Mouse (Mus musculus): ENCODE measurements around the gene March4. TPM values are rescaled to one million over a fixed set of nuclear protein-coding genes. Genes with fewer than 3 reads are reported as not detected.
A peak's percentile ranks its signal among the peaks of the same experiment; 100 is the strongest.

The March4 gene
- polyA plus RNA-seq, 1 experiment from 2014 or later: not detected

GRCm38 (mm10) chr1:72401331-72402069 is 135.2 kb downstream of the March4 start:
- 35% methylated on average over 8 of the region's 8 CpGs for WGBS
- Histone ChIP-seq H3K9ac (no peak overlapping the region), H3K27me3 (no peaks in the 10 kb centered on the region), H3K4me2 (replicated peaks) (no peak overlapping the region), H3K4me3 (no peak overlapping the region), H3K9me3 (no peaks in the 10 kb centered on the region), H3K4me1 (peaks cover 11% of the 10 kb centered on the region; the same call in 1 of the 2 replicates), H3K36me3 (peaks cover 14% of the 10 kb centered on the region), H3K27ac (no peak overlapping the region)
- no peak for ATAC-seq (ENCODE audit: low FRiP score, low read depth)

GRCm38 (mm10) chr1:72400616-72401015 is 136.1 kb downstream of the March4 start:
- ATAC-seq (ENCODE audit: low FRiP score, low read depth): peak; percentile 40; the same call in 1 of the 2 replicates
- 73% methylated on average over 9 of the region's 9 CpGs for WGBS
- Histone ChIP-seq H3K9ac (no peak overlapping the region), H3K9me3 (no peaks in the 10 kb centered on the region), H3K4me2 (replicated peaks) (no peak overlapping the region), H3K4me3 (no peak overlapping the region), H3K4me1 (peaks cover 11% of the 10 kb centered on the region; the same call in 1 of the 2 replicates), H3K27me3 (no peaks in the 10 kb centered on the region), H3K36me3 (peaks cover 23% of the 10 kb centered on the region), H3K27ac (no peak overlapping the region)

- ATAC-seq (ENCODE audit: low FRiP score, low read depth): no peak
- peaks cover 11% of the 10 kb centered on the region; the same call in 1 of the 2 replicates for H3K4me1 ChIP-seq
- 80% methylated on average over 8 of the region's 8 CpGs for WGBS
- H3K36me3 ChIP-seq: peaks cover 31% of the 10 kb centered on the region
- no peak overlapping the region for H3K27ac ChIP-seq
- H3K4me3 ChIP-seq: no peak overlapping the region
- H3K9me3 ChIP-seq: no peaks in the 10 kb centered on the region
- no peak overlapping the region for H3K4me2 ChIP-seq (replicated peaks)
- no peaks in the 10 kb centered on the region for H3K27me3 ChIP-seq
- H3K9ac ChIP-seq: no peak overlapping the region
Observed at GRCm38 (mm10) chr1:72399720-72400401, 136.9 kb downstream of the March4 start.

GRCm38 (mm10) chr1:72390420-72390819 is 146.3 kb downstream of the March4 start:
- no peaks in the 10 kb centered on the region for H3K27me3 ChIP-seq
- H3K27ac ChIP-seq: no peak overlapping the region
- no peak overlapping the region for H3K4me3 ChIP-seq
- peaks cover 39% of the 10 kb centered on the region for H3K36me3 ChIP-seq
- no peak for ATAC-seq (ENCODE audit: low FRiP score, low read depth)
- H3K9me3 ChIP-seq: no peaks in the 10 kb centered on the region
- no peak overlapping the region for H3K9ac ChIP-seq
- no peaks in the 10 kb centered on the region for H3K4me1 ChIP-seq
- no peak overlapping the region for H3K4me2 ChIP-seq (replicated peaks)
- 75% methylated on average over 4 of the region's 4 CpGs for WGBS

GRCm38 (mm10) chr1:72383651-72384050 is 153.1 kb downstream of the March4 start:
- peak; percentile 24; the same call in 1 of the 2 replicates for ATAC-seq (ENCODE audit: low FRiP score, low read depth)
- Histone ChIP-seq H3K27me3 (no peaks in the 10 kb centered on the region), H3K4me2 (replicated peaks) (no peak overlapping the region), H3K9ac (no peak overlapping the region), H3K9me3 (no peaks in the 10 kb centered on the region), H3K36me3 (peaks cover 44% of the 10 kb centered on the region), H3K4me1 (peaks cover 4% of the 10 kb centered on the region; the same call in 1 of the 2 replicates), H3K4me3 (no peak overlapping the region), H3K27ac (no peak overlapping the region)
- WGBS: 64% methylated on average over 5 of the region's 5 CpGs

GRCm38 (mm10) chr1:72383056-72383455 is 153.7 kb downstream of the March4 start:
- ATAC-seq (ENCODE audit: low FRiP score, low read depth): no peak
- Histone ChIP-seq H3K4me3 (no peak overlapping the region), H3K27me3 (no peaks in the 10 kb centered on the region), H3K9ac (no peak overlapping the region), H3K27ac (no peak overlapping the region), H3K36me3 (peaks cover 40% of the 10 kb centered on the region), H3K4me1 (peaks cover 4% of the 10 kb centered on the region; the same call in 1 of the 2 replicates), H3K9me3 (no peaks in the 10 kb centered on the region), H3K4me2 (replicated peaks) (no peak overlapping the region)
- WGBS: 87% methylated on average over 7 of the region's 7 CpGs

GRCm38 (mm10) chr1:72380544-72380943 is 156.2 kb downstream of the March4 start:
- no peak overlapping the region for H3K4me2 ChIP-seq (replicated peaks)
- H3K4me1 ChIP-seq: peaks cover 4% of the 10 kb centered on the region; the same call in 1 of the 2 replicates
- 95% methylated on average over 3 of the region's 3 CpGs for WGBS
- no peak overlapping the region for H3K4me3 ChIP-seq
- no peak overlapping the region for H3K27ac ChIP-seq
- no peak overlapping the region for H3K9ac ChIP-seq
- no peak for ATAC-seq (ENCODE audit: low FRiP score, low read depth)
- peaks cover 24% of the 10 kb centered on the region for H3K36me3 ChIP-seq
- H3K9me3 ChIP-seq: no peaks in the 10 kb centered on the region
- H3K27me3 ChIP-seq: no peaks in the 10 kb centered on the region

- 84% methylated on average over 11 of the region's 11 CpGs for WGBS
- H3K27ac ChIP-seq: no peak overlapping the region
- H3K9ac ChIP-seq: no peak overlapping the region
- no peak overlapping the region for H3K4me2 ChIP-seq (replicated peaks)
- no peak for ATAC-seq (ENCODE audit: low FRiP score, low read depth)
- no peak overlapping the region for H3K4me3 ChIP-seq
- H3K36me3 ChIP-seq: peaks cover 20% of the 10 kb centered on the region; the same call in 1 of the 2 replicates
- H3K27me3 ChIP-seq: no peaks in the 10 kb centered on the region
- peaks cover 4% of the 10 kb centered on the region; the same call in 1 of the 2 replicates for H3K4me1 ChIP-seq
- H3K9me3 ChIP-seq: no peaks in the 10 kb centered on the region
Observed at GRCm38 (mm10) chr1:72379752-72380353, 156.9 kb downstream of the March4 start.

- 83% methylated on average over 4 of the region's 4 CpGs for WGBS
- H3K4me1 ChIP-seq: peaks cover 7% of the 10 kb centered on the region; the same call in 1 of the 2 replicates
- no peak for ATAC-seq (ENCODE audit: low FRiP score, low read depth)
- H3K9ac ChIP-seq: no peak overlapping the region
- no peaks in the 10 kb centered on the region for H3K27me3 ChIP-seq
- no peak overlapping the region for H3K4me3 ChIP-seq
- no peak overlapping the region for H3K27ac ChIP-seq
- H3K9me3 ChIP-seq: no peaks in the 10 kb centered on the region
- H3K36me3 ChIP-seq: peaks cover 15% of the 10 kb centered on the region; the same call in 1 of the 2 replicates
- no peak overlapping the region for H3K4me2 ChIP-seq (replicated peaks)
Observed at GRCm38 (mm10) chr1:72378151-72378550, 158.6 kb downstream of the March4 start.

Other genes starting within 250 kb of the March4 start
- 56.3 and 56.8 TPM in 2 replicates for gene Xrcc5, start 229.5 kb downstream of the March4 start, polyA plus RNA-seq (2015; fragmentation: Nextera tagmentation; extraction: Ambion mirVana)
- gene Smarcal1, start 46.3 kb upstream of the March4 start, polyA plus RNA-seq (2015; fragmentation: Nextera tagmentation; extraction: Ambion mirVana): 24.9 and 26.7 TPM in 2 replicates
- not detected in 2 replicates for gene Ankar, start 163.6 kb upstream of the March4 start, polyA plus RNA-seq (2015; fragmentation: Nextera tagmentation; extraction: Ambion mirVana)
- 1,700 and 1,730 TPM in 2 replicates for gene Rpl37a, start 174.4 kb upstream of the March4 start, polyA plus RNA-seq (2015; fragmentation: Nextera tagmentation; extraction: Ambion mirVana)